Mouse (Mus musculus) subcutaneous adipose tissue, adult 2 months (tissue): ENCODE results near the gene Gm5741. TPM values are rescaled to one million over a fixed set of nuclear protein-coding genes. Genes with fewer than 3 reads are reported as not detected.

Source experiments
- polyA plus RNA-seq: library from polyadenylated mRNA; depleted of rRNA; stranded (reverse); fragments of >200 nt; gene quantifications from 2 replicates; pipeline ENCODE4 v1.2.3, GENCODE M21; 2012; ENCODE audit warnings: low replicate concordance; rRNA removed

Gm5741 gene
- 0.85 TPM in 1 of 2 replicates, not detected in the other for polyA plus RNA-seq

DNA sequence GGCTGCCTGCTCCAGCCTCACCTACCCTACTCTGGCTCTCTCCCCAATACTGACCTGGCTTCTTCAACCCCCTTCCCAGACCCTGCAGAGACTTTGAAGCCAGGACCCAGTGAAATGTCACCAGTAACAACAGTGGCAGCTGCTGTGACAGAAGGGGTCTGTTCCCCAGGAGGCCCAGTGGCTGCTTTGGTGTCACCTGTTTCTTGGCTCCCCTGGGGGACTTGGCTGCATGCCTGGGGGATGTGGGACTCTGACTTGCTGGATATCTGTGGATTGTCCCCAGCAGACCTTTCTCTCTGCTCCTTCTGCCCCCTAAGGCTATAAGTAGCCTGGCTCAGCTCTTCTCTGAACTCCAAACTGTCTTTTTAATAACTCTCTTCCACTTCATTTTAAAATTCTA, at the start of gene Gm5741:
Gene Gm5741, minus strand, starts transcription at position 1 of the 400 bp plus-strand sequence.

DNA sequence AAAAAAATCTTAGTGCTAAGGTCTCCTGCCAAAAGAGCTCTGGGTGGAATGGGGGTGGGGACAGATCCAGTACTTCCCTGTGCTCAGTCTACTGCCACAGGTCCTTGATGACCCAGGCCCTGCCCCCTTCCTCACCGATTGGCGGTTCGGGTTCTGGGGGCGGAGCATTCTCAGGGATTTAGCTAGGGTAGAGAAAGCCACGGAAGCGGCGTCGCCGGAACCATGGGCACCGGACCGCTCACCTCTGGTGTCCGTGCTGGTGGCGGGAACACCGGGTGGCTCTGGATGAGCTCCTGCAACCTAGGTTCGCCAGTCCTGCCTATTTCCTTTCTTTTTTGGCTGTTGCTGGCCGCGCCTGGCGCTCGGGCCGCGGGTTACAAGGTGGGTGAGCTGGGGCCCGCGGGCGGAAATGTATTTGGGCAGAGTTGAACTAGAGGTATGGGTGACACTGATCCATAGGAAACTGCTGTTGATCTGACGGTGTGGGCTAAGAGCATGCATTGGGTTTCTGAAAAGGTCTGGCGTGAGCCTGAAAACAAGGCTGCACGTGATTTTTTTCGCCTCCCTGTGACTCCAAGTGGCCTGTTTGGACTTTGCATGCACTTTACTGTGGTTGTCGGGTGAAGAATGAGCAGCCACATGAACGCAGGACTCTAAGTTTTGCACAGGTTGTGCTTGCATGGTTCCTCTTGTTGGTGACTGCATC, 15.5 kb upstream of the Gm5741 start, which contains the start of gene Man2b1:
Gene Man2b1, plus strand, starts transcription at position 163 of the 706 bp plus-strand sequence.

DNA sequence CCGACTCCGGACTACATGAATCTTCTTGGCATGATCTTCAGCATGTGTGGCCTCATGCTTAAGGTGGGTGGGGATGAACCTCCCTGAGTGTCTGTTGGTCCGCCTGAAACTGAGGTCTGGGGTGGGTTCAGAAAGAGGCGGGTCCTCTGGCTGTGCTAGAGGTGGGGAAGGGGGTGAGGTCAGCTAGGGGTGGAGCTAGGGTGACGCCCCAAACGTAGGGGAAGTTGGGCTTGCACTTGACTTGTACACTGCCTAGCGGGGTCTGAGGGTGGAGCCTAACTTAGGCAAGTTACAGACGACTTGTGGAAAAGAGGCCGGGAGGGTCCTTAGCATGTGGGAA, 13.4 kb upstream of the Gm5741 start, which contains the start of gene Wdr83:
Gene Wdr83, minus strand, starts transcription at position 91 of the 340 bp plus-strand sequence.

DNA sequence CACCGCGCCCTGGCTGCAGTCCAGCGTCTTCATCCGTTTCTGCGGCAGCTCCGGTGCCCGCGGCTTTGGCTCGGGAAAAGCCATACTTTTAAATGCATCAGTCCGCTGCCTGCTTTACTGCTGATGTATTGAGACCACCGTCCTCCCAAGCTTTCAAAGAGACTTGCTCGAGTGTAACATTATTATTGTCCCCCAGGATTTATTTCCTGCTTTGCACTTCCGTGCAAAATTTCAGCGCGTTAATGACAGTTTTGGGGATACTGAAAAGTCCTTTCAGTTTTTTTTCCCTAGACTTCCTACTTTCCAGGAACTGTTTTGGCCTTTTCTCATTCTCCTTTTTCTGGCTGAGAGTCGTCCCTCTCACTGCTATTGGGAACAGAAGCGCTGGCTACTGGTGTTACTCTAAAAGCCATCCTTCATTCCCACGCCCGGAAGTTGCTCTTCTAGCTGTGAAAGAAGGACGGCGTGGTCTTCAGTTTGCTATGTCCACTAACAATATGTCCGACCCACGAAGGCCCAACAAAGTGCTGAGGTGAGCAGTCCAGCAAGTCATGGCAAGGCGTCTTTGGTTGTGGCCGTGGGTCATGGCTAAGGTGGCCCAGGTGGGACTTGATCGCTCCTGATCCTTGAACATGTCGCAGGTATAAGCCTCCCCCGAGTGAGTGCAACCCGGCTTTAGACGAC, 12.9 kb upstream of the Gm5741 start, which contains the start of gene Wdr83os:
Gene Wdr83os, plus strand, starts transcription at position 209 of the 684 bp plus-strand sequence.

DNA sequence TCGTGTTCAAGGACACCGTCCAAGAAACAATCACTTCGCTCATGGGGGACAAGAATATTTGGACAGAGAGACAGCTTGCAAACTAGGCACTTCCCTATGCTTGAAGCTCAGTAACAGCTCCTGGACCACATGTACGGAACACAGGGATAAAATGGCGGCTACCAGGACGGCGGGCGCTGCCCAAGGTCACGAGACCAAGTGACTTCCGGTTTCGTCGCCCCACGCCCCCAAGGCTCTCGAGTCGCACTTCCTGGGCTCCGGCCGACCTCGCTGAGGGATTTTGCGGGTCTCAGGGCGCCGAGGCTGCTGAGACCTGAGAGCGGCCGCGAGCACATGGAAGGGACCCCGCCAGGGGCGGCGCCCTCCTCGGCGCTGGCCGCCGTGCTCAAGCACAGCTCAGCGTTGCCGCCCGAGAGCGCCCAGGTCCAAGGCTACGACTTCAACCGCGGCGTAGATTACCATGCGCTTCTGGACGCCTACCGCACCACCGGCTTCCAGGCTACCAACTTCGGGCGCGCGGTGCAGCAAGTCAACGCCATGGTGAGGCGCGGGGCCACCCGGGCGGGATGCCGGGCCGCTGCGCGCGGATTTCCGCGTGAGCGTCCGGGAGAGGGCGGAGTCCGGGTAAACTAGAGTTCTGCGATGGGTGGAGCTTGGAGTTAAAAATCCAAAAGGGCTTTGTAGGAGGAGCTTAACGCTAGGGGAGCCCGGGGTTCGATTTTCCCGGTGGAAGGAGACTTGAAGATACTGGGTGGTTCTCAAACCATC, 3.9 kb upstream of the Gm5741 start, which contains the start of gene Dhps:
Gene Dhps, plus strand, starts transcription at position 244 of the 768 bp plus-strand sequence.

DNA sequence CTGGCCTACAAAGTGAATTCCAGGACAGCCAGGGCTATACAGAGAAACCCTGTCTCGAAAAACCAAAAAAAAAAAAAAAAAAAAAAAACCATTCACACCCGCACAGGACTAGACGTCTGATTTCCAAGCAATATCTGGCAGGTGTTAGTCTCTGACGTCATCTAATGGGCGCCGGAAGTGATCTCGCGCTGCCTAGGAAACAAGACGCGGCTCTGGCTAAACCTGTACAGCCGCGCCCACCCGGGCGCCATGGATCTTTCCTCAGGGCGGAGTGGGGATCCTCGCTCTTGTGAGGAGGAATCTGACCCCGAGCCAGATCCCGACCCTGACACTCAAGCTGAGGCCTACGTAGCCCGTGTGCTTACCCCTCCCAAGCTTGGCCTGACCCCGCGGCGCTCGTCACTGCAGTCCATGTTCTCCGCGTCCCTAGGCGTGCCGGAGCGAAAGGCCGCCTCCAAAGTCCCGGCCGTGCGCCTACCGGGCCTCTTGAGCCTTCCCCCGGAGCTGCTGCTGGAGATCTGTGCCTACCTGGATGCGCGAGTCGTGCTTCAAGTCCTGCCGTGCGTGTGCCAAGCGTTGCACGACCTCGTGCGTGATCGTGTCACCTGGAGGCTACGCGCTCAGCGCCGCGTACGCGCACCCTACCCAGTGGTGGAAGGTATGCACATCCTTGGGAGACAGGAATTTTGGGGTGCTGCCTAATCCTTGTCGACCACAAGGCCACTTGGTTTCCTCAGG, 7.7 kb downstream of the Gm5741 start, which contains the start of gene Fbxw9:
Gene Fbxw9, plus strand, starts transcription at position 177 of the 738 bp plus-strand sequence.

DNA sequence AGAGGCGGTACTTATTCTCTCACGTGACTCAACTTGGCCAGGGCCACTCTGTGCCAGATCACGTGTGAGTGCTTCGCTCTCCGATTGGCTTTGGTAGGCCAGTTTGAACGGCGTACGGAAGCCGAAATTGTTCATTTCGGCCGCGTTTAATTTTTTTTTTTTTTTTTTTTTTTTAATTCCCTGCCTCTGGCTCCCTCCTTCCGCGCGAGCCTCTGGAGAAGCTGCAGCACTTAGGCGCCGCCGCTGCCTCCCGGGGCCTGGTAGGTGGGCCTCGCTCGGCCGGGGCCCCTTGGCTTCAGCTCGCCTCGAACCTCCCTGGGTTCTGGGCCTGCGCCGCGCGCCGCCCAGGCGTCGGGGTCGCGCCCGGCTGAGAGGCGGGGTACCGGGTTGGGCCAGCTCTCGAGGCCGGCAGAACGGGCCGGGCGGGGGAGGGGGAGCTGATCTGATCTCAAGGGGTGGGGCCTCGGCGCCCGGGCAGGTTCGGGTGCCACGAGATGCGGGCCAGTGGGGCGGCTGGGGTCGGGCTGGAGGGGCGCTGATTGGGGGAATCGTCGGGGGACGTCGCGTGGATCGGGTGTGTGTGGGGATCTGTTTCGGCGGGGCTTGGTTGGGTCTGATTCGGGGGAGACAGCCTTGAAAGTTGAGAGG, 30.9 kb downstream of the Gm5741 start, which contains the start of gene Tnpo2:
Gene Tnpo2, plus strand, starts transcription at position 198 of the 648 bp plus-strand sequence.

DNA sequence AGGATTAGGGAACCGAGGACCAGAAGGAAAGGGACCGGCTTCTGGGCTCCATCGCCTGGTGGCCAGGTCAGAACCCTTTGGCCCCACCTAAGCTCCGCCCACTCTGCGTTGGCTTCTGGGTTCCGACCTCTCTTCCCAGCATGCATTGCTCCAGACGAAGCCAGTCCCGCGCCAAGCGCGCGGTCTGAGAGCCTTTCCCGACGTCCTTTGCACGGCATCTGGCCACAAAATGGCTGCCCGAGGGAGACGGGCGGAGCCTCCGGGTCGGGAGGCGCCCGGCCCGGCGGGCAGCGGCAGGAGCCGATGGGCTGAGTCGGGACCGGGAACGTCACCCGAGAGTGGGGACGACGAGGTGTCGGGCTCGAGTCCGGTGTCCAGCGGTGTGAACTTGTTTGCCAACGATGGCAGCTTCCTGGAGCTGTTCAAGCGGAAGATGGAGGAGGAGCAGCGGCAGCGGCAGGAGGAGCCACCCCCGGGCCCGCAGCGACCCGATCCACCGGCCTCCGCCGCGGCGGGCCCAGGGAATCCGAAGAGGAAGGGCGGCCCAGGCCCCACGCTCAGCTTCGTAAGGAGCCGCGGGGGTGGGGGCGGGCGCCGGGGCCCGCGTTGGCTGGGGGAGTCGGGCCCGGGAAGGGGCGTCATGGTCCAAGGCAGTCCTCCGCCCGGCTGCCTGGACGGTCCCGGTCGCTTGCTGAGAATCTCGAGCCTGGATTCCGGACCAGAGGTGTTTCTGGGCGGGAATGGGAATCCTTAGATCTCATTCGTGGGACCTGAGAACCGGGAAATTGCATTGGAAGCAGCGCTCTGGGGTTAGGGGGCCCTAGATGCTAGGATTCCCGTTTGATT, 40.9 kb downstream of the Gm5741 start, which contains the start of gene Trir:
Gene Trir, plus strand, starts transcription at position 154 of the 846 bp plus-strand sequence.

DNA sequence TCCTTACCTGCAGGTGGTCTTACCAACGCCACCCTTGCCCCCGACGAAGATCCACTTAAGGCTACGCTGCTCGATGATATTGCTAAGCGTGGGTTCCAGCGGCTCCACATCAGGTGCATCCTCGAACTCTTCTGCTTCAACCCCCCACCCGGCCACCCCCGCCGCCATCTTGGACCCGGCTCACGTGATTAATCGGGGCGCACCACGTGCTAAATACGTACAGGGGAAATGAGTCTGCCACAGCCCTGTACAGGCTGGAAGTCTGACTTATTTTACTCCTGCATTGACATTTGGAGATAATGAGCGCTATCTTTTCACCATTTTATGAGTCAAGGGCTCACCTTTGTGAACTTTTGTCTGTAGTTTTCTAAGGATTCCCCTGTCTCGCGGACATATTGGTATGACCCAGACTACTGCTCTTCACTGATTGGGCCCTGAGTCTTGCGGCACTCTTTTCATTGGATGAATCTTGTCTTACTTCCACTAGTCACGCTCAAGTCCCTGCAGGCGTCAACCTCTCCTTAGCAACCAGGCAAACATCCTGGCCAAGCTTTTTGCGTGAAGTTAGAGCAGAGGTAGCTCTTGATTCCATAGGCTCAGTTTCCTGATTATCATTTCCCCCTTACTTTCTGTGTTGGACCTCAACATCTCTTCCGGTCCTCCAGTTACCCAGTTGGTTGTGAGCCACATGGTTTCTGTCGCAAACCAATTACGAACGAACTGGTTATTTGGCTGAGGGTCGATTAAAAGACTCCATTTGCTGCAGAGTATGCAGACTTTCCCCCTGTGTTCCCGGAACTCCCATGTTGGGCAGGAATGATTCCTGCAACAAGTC, 42.5 kb downstream of the Gm5741 start, which contains the start of gene Asna1:
Gene Asna1, minus strand, starts transcription at position 184 of the 835 bp plus-strand sequence.

Other genes starting within 250 kb of the Gm5741 start
- 4.0 TPM in 2 replicates for gene Dand5, start 245.2 kb downstream of the Gm5741 start, polyA plus RNA-seq
- 10.2 and 33.6 TPM in 2 replicates for gene Gadd45gip1, start 236.5 kb downstream of the Gm5741 start, polyA plus RNA-seq
- gene Rad23a, start 227.3 kb downstream of the Gm5741 start, polyA plus RNA-seq: 104 and 105 TPM in 2 replicates
- 216 and 341 TPM in 2 replicates for gene Calr, start 221.0 kb downstream of the Gm5741 start, polyA plus RNA-seq
- 43.3 and 77.7 TPM in 2 replicates for gene Farsa, start 211.0 kb downstream of the Gm5741 start, polyA plus RNA-seq
- 1.1 and 2.7 TPM in 2 replicates for gene Syce2, start 195.9 kb downstream of the Gm5741 start, polyA plus RNA-seq
- 87.4 and 112 TPM in 2 replicates for gene Gcdh, start 174.1 kb downstream of the Gm5741 start, polyA plus RNA-seq
- gene Klf1, start 166.1 kb downstream of the Gm5741 start, polyA plus RNA-seq: 0.22 and 0.30 TPM in 2 replicates
- 29.4 and 31.5 TPM in 2 replicates for gene Dnase2a, start 159.4 kb downstream of the Gm5741 start, polyA plus RNA-seq
- 0.03 and 0.10 TPM in 2 replicates for gene Mast1, start 130.6 kb downstream of the Gm5741 start, polyA plus RNA-seq
- not detected in 2 replicates for gene Rtbdn, start 121.0 kb downstream of the Gm5741 start, polyA plus RNA-seq
- not detected in 2 replicates for gene Gm49661, start 98.5 kb downstream of the Gm5741 start, polyA plus RNA-seq
- 246 and 252 TPM in 2 replicates for gene Prdx2, start 98.4 kb downstream of the Gm5741 start, polyA plus RNA-seq
- gene Rnaseh2a, start 98.2 kb downstream of the Gm5741 start, polyA plus RNA-seq: 38.6 and 47.8 TPM in 2 replicates
- 35.0 and 39.1 TPM in 2 replicates for gene Junb, start 89.3 kb downstream of the Gm5741 start, polyA plus RNA-seq
- 2.5 and 10.6 TPM in 2 replicates for gene Hook2, start 77.4 kb downstream of the Gm5741 start, polyA plus RNA-seq
- gene Best2, start 53.5 kb downstream of the Gm5741 start, polyA plus RNA-seq: not detected in 2 replicates
- 184 and 205 TPM in 2 replicates for gene Asna1, start 42.7 kb downstream of the Gm5741 start, polyA plus RNA-seq
- gene Trir, start 41.2 kb downstream of the Gm5741 start, polyA plus RNA-seq: 61.2 and 143 TPM in 2 replicates
- 74.9 and 104 TPM in 2 replicates for gene Tnpo2, start 31.1 kb downstream of the Gm5741 start, polyA plus RNA-seq
- 36.0 and 48.0 TPM in 2 replicates for gene Fbxw9, start 7.9 kb downstream of the Gm5741 start, polyA plus RNA-seq
- gene Dhps, start 3.8 kb upstream of the Gm5741 start, polyA plus RNA-seq: 31.5 and 54.1 TPM in 2 replicates
- 156 and 164 TPM in 2 replicates for gene Wdr83os, start 12.8 kb upstream of the Gm5741 start, polyA plus RNA-seq
- gene Wdr83, start 13.3 kb upstream of the Gm5741 start, polyA plus RNA-seq: 33.8 and 37.5 TPM in 2 replicates
- 98.6 and 103 TPM in 2 replicates for gene Man2b1, start 15.3 kb upstream of the Gm5741 start, polyA plus RNA-seq
- 0.86 and 1.5 TPM in 2 replicates for gene Zfp791, start 55.1 kb upstream of the Gm5741 start, polyA plus RNA-seq
- gene Cks1brt, start 83.9 kb upstream of the Gm5741 start, polyA plus RNA-seq: not detected in 2 replicates
- gene Olfr371, start 158.0 kb upstream of the Gm5741 start, polyA plus RNA-seq: not detected in 2 replicates
- gene Orc6, start 231.7 kb upstream of the Gm5741 start, polyA plus RNA-seq: 16.0 and 20.7 TPM in 2 replicates
- gene Vps35, start 231.8 kb upstream of the Gm5741 start, polyA plus RNA-seq: 31.2 and 34.6 TPM in 2 replicates